Mouse (Mus musculus) liver, adult 2 months (tissue): Measurements from ENCODE around the gene Commd1. TPM values are rescaled to one million over a fixed set of nuclear protein-coding genes. Genes with fewer than 3 reads are reported as not detected.
A peak's percentile ranks its signal among the peaks of the same experiment; 100 is the strongest.

Experiments
- DNase-seq: peaks from one replicate; pipeline ENCODE4 v3.0.0-alpha.2; 2011; ENCODE audit warnings: low read depth, low spot score; ENCODE audit errors: extremely low read depth
- H3K27ac ChIP-seq: fragments of 200-500 bp; replicated peaks from 2 replicates; pipeline ENCODE4 v1.5.1; 2012; ENCODE audit warnings: low read depth, mild to moderate bottlenecking, control low read depth, inconsistent platforms, low read length; ENCODE audit not compliant: insufficient read depth
- H3K27me3 ChIP-seq: fragments of 200-500 bp; 2 replicates; pipeline ENCODE4 v1.6.1; 2012; ENCODE audit warnings: mild to moderate bottlenecking, moderate library complexity, low read length, inconsistent platforms; ENCODE audit not compliant: control insufficient read depth, insufficient read depth
- H3K36me3 ChIP-seq: fragments of 200-500 bp; 2 replicates; pipeline ENCODE4 v1.6.1; 2012; ENCODE audit warnings: low read length, inconsistent platforms; ENCODE audit not compliant: control insufficient read depth, insufficient read depth
- H3K4me1 ChIP-seq: fragments of 200-500 bp; 2 replicates; pipeline ENCODE4 v1.6.1; 2011; ENCODE audit warnings: low read length; ENCODE audit not compliant: control insufficient read depth, insufficient read depth
- H3K4me3 ChIP-seq: fragments of 200-500 bp; 2 replicates; pipeline ENCODE4 v1.5.1; 2011; ENCODE audit warnings: low read depth, mild to moderate bottlenecking, control low read depth, low read length, moderate library complexity; ENCODE audit not compliant: insufficient read depth
- H3K79me2 ChIP-seq: fragments of 200-500 bp; 2 replicates; pipeline ENCODE4 v1.6.1; 2012; ENCODE audit warnings: inconsistent platforms, mild to moderate bottlenecking, low read length, moderate library complexity; ENCODE audit not compliant: control insufficient read depth, insufficient read depth
- H3K9ac ChIP-seq: fragments of 200-500 bp; 2 replicates; pipeline ENCODE4 v1.6.1; 2012; ENCODE audit warnings: low read depth, mild to moderate bottlenecking, control low read depth, inconsistent platforms, low read length
- CTCF ChIP-seq: fragments of 200-500 bp; IDR thresholded peaks from 2 replicates; pipeline ENCODE4 v1.5.1; 2011; ENCODE audit warnings: low read depth, low read length, control low read depth
- POLR2A ChIP-seq: fragments of 200-500 bp; IDR thresholded peaks from 2 replicates; pipeline ENCODE4 v1.6.1; 2011; ENCODE audit warnings: low read length, control low read depth; ENCODE audit not compliant: insufficient read depth; ENCODE audit errors: extremely low read depth
- WGBS: fragments of 180-500 bp; shearing (Covaris S2); methylation state at CpG from one replicate; pipeline ENCODE4 v1.1.7; 2018; 5-methylcytosine and 5-hydroxymethylcytosine counted together
- polyA plus RNA-seq: library from polyadenylated mRNA; depleted of rRNA; stranded (reverse); fragments of >200 nt; gene quantifications from 2 replicates; pipeline ENCODE4 v1.2.3, GENCODE M21; 2012
- total RNA-seq: library from RNA; depleted of rRNA; stranded (reverse); fragments of >200 nt; gene quantifications from 2 replicates; pipeline ENCODE4 v1.2.3, GENCODE M21; 2014

Commd1 gene
- total and polyA plus RNA-seq, 2 experiments = 15.9 to 53.5 TPM

GRCm38 (mm10) chr11:22891242-22891641, 90.9 kb downstream of the Commd1 start:
- H3K27me3 ChIP-seq = no peaks in the 10 kb centered on the region
- H3K27ac ChIP-seq = no peak overlapping the region
- no peak for DNase-seq
- no peak overlapping the region for H3K9ac ChIP-seq
- 89% methylated on average over 9 of the region's 9 CpGs for WGBS
- H3K36me3 ChIP-seq = no peaks in the 10 kb centered on the region
- H3K79me2 ChIP-seq = no peaks in the 10 kb centered on the region
- peaks cover 2% of the 10 kb centered on the region for H3K4me1 ChIP-seq
- no peak overlapping the region for H3K4me3 ChIP-seq
- no peak for TF ChIP-seq CTCF
- no peak for TF ChIP-seq POLR2A

DNA sequence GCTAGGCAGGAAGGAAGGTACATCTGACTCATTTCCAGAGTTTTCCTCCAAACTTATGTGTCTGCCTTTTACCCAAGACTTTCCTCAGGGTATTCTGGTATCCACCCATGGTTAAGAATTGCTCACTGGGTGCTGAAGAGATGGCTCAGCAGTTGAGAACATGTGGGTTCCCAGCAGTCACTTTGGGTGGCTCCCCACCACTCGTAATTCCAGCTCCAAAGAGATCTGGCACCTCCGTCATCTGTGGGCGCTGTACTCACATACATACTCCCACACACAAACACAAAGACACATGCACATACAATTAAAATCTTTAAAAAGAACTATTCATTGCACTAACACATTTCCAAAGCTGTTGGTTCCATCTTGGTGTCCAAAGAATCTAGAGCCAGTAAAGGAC, 93.0 kb downstream of the Commd1 start:
- TF ChIP-seq CTCF (no peak), POLR2A (no peak)
- Histone ChIP-seq H3K4me1 (peaks cover 3% of the 10 kb centered on the region), H3K36me3 (no peaks in the 10 kb centered on the region), H3K27me3 (no peaks in the 10 kb centered on the region), H3K27ac (no peak overlapping the region), H3K4me3 (no peak overlapping the region), H3K79me2 (no peaks in the 10 kb centered on the region), H3K9ac (no peak overlapping the region)
- DNase-seq = no peak
- WGBS = 98% methylated on average over 3 of the region's 3 CpGs

DNA sequence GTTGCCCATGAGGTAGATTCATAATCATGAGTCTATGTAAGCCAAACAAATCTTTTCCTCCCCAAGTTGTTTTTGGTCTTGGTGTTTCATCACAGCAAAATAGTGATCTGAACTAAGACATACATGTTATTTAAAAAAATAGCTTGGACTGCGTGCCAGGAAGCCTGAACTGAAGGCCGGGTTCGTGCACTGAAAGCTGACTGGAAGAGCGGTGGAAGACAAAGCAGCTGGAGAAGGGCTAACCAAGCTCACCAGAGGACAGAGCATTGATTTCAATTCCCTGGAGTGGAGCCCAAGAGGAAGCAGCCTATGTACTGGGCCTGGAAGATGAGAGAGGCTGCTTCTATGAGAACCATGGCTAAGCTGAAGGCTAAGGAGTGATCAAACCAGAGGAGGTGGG, 95.2 kb downstream of the Commd1 start:
- H3K9ac ChIP-seq = no peak overlapping the region
- TF ChIP-seq POLR2A (no peak), CTCF (no peak)
- no peak for DNase-seq
- H3K4me3 ChIP-seq = no peak overlapping the region
- 86% methylated on average over 4 of the region's 4 CpGs for WGBS
- H3K27ac ChIP-seq = no peak overlapping the region
- no peaks in the 10 kb centered on the region for H3K27me3 ChIP-seq
- peaks cover 5% of the 10 kb centered on the region for H3K4me1 ChIP-seq
- H3K36me3 ChIP-seq = no peaks in the 10 kb centered on the region
- H3K79me2 ChIP-seq = no peaks in the 10 kb centered on the region

DNA sequence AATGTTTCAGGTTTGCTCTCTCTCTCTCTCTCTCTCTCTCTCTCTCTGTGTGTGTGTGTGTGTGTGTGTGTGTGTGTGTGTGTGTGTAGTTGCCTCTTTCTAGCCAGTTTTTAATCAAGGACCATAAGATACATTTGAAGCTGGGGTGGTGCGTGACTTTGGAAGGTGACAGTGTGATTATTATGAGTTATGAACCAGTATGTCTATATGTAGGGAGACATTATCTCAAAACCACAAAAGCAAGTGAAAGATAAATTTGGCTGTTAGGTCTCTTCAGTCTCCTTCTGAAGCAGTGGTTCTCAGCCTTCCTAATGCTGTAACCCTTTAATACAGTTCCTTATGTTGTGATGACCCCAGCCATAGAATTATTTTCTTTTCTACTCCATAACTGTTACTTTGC, 96.8 kb downstream of the Commd1 start:
- 100% methylated on average over 1 of the region's 1 CpGs for WGBS

DNA sequence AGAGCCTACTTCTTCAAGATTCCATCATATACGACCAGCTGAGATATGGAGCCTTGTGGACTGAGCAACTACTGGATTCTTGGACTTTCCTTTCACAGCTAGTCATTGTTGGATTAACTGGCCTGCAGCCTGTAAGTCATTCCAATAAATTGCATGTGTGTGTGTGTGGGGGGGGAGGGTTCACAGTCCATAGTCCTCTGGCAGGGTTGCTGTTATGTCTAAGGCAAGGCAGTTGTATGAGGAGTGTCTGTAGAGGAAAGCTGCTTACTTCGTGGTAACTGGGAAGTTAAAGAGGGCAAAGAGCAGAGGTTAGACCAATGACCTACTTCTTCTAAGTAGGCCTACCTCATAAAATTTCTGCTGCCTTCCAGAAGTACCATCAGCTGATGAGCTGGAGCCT, 98.5 kb downstream of the Commd1 start:
- DNase-seq = peak; percentile 91
- no peaks in the 10 kb centered on the region for H3K27me3 ChIP-seq

More for the DNA sequence above, 96.8 kb downstream of the Commd1 start:
- H3K4me3 ChIP-seq = no peak overlapping the region
- H3K27ac ChIP-seq = no peak overlapping the region
- peaks cover 5% of the 10 kb centered on the region for H3K4me1 ChIP-seq
- H3K9ac ChIP-seq = no peak overlapping the region
- no peaks in the 10 kb centered on the region for H3K36me3 ChIP-seq
- TF ChIP-seq CTCF = no peak
- no peak for TF ChIP-seq POLR2A
- H3K27me3 ChIP-seq = no peaks in the 10 kb centered on the region
- no peaks in the 10 kb centered on the region for H3K79me2 ChIP-seq
- no peak for DNase-seq

GRCm38 (mm10) chr11:22882926-22883325, 99.3 kb downstream of the Commd1 start:
- Histone ChIP-seq H3K27ac (no peak overlapping the region), H3K4me3 (no peak overlapping the region), H3K4me1 (peaks cover 5% of the 10 kb centered on the region), H3K79me2 (no peaks in the 10 kb centered on the region), H3K9ac (no peak overlapping the region), H3K27me3 (no peaks in the 10 kb centered on the region), H3K36me3 (no peaks in the 10 kb centered on the region)
- TF ChIP-seq POLR2A = no peak
- no peak for TF ChIP-seq CTCF
- no peak for DNase-seq

More for the DNA sequence above, 98.5 kb downstream of the Commd1 start:
- TF ChIP-seq POLR2A (no peak), CTCF (no peak)
- peaks cover 5% of the 10 kb centered on the region for H3K4me1 ChIP-seq
- no peak overlapping the region for H3K9ac ChIP-seq
- H3K36me3 ChIP-seq = no peaks in the 10 kb centered on the region
- peak overlapping the region; percentile 68 for H3K27ac ChIP-seq
- H3K4me3 ChIP-seq = no peak overlapping the region
- H3K79me2 ChIP-seq = no peaks in the 10 kb centered on the region
- WGBS = 28% methylated on average over 2 of the region's 2 CpGs
